Mouse (Mus musculus) G1E (cell line): ENCODE results near the gene Arhgef1. TPM values are rescaled to one million over a fixed set of nuclear protein-coding genes. Genes with fewer than 3 reads are reported as not detected.

Experiments used
- ATAC-seq: 2 replicates; pipeline ENCODE4 v1.8.0; 2016; ENCODE audit warnings: mild to moderate bottlenecking; ENCODE audit not compliant: insufficient number of reproducible peaks, poor library complexity, low FRiP score, severe bottlenecking; ENCODE audit errors: extremely low read depth
- DNase-seq: peaks from one replicate; pipeline ENCODE4 v3.0.0; 2012; ENCODE audit warnings: low spot score
- H3K27me3 ChIP-seq: 2 replicates; pipeline ENCODE4 v1.6.1; 2012; ENCODE audit warnings: mild to moderate bottlenecking, low read length, inconsistent platforms; ENCODE audit not compliant: insufficient read depth
- H3K36me3 ChIP-seq: replicated peaks from 2 replicates; pipeline ENCODE3; 2012; ENCODE audit warnings: mild to moderate bottlenecking, inconsistent platforms
- H3K4me1 ChIP-seq: 2 replicates; pipeline ENCODE4 v1.6.1; 2012; ENCODE audit warnings: low read depth, low read length, inconsistent platforms, mixed read lengths; ENCODE audit not compliant: insufficient read depth
- H3K4me3 ChIP-seq: 2 replicates; pipeline ENCODE4 v1.5.1; 2012; ENCODE audit warnings: low read depth, mild to moderate bottlenecking, inconsistent platforms, low read length, moderate library complexity, mixed read lengths
- H3K9me3 ChIP-seq: replicated peaks from 2 replicates; pipeline ENCODE4 v1.6.1; 2012; ENCODE audit warnings: inconsistent platforms
- CTCF ChIP-seq: IDR thresholded peaks from 2 replicates; pipeline ENCODE4 v1.5.1; 2012; ENCODE audit warnings: low read depth, low read length, inconsistent platforms, mixed read lengths
- GATA1 ChIP-seq: IDR thresholded peaks from 2 replicates; pipeline ENCODE4 v1.6.1; 2012; ENCODE audit warnings: borderline replicate concordance, low read length, inconsistent platforms, mixed read lengths
- GATA2 ChIP-seq: IDR thresholded peaks from 2 replicates; pipeline ENCODE4 v1.6.1; 2012; ENCODE audit warnings: low read depth, low read length, inconsistent platforms, borderline replicate concordance
- POLR2AphosphoS5 ChIP-seq: IDR thresholded peaks from 2 replicates; pipeline ENCODE4 v1.6.1; 2012; ENCODE audit warnings: low read depth, low read length, inconsistent platforms; ENCODE audit not compliant: insufficient replicate concordance
- TAL1 ChIP-seq: conservative IDR thresholded peaks from 2 replicates; pipeline ENCODE4 v1.6.1; 2012; ENCODE audit warnings: low read depth, low read length, inconsistent platforms, mixed read lengths
- polyA plus RNA-seq: library from polyadenylated mRNA; stranded (reverse); fragments of >175 nt; gene quantifications from 2 replicates; pipeline ENCODE4 v1.2.3, GENCODE M21; 2012
- total RNA-seq, 2 experiments: library from RNA; stranded (forward) in 1 of 2; stranded (reverse) in 1 of 2; fragments of 200-1000 nt in 1 of 2; fragments of >200 nt in 1 of 2; fragmentation: Nextera tagmentation in 1 of 2; gene quantifications; 2 replicates each; pipeline ENCODE4 v1.2.3; 2014 to 2017

Gene Arhgef1
- total and polyA plus RNA-seq, 3 experiments = 48.2 to 371 (median 97.4) TPM

DNA sequence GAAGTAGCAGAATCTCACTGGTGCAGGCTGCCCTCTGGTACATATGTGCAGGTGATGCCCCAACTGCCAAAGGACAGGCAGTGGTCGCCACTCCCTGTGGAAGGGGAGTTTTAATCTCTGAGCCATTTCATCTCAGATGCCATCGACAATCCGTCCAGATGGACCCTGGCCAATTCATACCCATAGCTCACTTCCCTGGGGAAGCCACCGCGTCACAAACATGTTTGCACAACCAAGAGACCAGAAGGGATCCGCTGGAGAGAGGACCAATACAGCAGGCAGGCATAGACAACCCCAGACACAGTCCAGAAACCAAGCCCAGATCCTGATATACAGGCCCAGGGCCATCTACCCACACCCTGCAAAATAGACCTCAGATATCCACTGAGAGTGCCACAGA, 27.8 kb downstream of the Arhgef1 start:
- ATAC-seq = no peak
- H3K27me3 ChIP-seq = peaks cover 18% of the 10 kb centered on the region; the same call in 1 of the 2 replicates
- H3K9me3 ChIP-seq = no peaks in the 10 kb centered on the region

DNA sequence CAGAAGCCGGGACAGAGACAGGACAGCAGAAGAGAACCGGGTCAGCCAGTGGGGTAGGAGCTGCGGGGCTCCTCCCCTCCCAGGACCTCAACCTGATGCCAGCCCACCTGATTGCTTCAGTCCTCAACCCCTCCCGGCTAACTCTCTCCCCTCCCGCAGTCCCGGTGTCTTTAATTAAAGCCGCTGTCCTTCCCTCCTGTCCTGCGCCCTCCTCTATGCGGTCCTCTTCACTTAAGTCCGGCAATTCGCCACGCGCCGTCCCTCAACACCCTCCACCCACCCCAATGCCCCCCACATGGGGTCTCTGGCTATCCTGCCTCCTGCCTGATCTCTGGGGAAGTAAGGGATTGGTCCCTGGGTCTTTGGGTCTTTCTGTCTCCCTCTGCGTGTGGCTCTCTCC, 28.9 kb downstream of the Arhgef1 start:
- TF ChIP-seq TAL1 (no peak), POLR2AphosphoS5 (no peak), CTCF (no peak), GATA2 (no peak)
- peaks cover 23% of the 10 kb centered on the region for H3K27me3 ChIP-seq
- H3K4me3 ChIP-seq = no peak overlapping the region
- H3K9me3 ChIP-seq = no peaks in the 10 kb centered on the region
- H3K36me3 ChIP-seq = peaks cover 15% of the 10 kb centered on the region
- ATAC-seq (no peak), DNase-seq (no peak)
- peaks cover 5% of the 10 kb centered on the region for H3K4me1 ChIP-seq

More for the DNA sequence above, 27.8 kb downstream of the Arhgef1 start:
- TF ChIP-seq POLR2AphosphoS5 = no peak
- TF ChIP-seq TAL1 = no peak
- TF ChIP-seq CTCF = no peak
- TF ChIP-seq GATA1 = no peak
- TF ChIP-seq GATA2 = no peak
- DNase-seq = no peak
- Histone ChIP-seq H3K4me3 (no peak overlapping the region), H3K4me1 (peaks cover 12% of the 10 kb centered on the region; the same call in 1 of the 2 replicates), H3K36me3 (peaks cover 27% of the 10 kb centered on the region)

DNA sequence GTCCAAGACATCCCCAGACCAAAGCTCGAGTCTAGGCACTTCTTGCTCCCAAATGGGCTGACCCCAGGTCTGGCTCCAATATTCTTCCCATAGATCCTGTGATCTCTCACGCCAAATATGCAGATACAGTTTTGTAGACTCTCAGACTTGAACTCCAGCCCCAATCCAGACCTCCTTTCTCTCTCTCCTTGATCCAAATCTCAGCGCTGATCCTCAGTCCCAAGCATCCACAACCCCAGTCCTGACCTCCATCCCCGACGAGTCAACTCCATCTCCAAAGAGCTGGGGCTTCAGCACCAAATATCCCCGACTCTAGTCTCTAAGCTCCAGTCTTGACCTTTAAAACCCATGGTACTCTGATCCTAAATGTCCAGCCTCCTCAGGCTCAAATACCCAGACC, 40.9 kb downstream of the Arhgef1 start:
- Histone ChIP-seq H3K36me3 (no peaks in the 10 kb centered on the region), H3K27me3 (peaks cover 41% of the 10 kb centered on the region), H3K9me3 (no peaks in the 10 kb centered on the region), H3K4me3 (no peak overlapping the region), H3K4me1 (no peaks in the 10 kb centered on the region)
- DNase-seq = no peak
- no peak for ATAC-seq
- TF ChIP-seq CTCF (no peak), GATA1 (no peak), POLR2AphosphoS5 (no peak), TAL1 (no peak), GATA2 (no peak)

DNA sequence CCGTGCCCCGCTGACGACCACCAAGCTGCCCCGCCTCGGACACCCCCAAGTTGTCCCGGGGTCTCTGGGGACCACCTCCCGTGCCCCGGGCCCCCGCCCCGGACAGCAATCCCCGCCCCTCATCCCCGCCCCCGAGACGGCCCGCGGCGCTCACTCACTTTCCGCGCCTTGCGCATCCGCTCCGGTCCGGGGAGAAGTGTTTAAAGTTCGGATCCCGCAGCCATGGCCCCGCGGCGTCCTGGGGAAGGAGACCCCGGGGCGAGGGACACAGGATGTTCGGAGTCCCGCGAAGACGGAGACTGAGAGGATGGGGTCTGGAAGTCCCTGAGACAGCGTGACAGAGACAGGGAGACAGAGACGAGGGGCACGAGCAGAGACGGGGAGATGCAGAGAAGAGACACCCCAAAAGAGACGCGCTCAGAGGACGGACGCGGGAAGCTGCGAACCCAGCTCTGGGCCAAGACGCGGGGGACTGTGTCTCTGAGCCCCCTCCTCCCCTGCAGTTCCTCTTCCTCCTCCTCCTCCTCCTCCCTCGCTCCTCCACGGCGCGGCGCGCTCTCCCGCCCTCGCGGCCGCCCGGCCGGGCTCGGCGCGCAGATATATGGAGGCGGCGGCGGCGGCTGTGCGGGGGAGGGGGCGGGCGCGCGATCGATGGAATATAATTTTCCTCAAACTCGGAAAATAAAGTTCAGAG, 41.7 kb downstream of the Arhgef1 start, which contains the start of gene Gm4881:
Gene Gm4881, minus strand, starts transcription at position 238 of the 694 bp plus-strand sequence.
- Histone ChIP-seq H3K27me3 (peaks cover 37% of the 10 kb centered on the region), H3K9me3 (no peaks in the 10 kb centered on the region), H3K4me1 (no peaks in the 10 kb centered on the region), H3K4me3 (no peak within 1 kb of the TSS), H3K36me3 (no peaks in the 10 kb centered on the region)
- no peak for DNase-seq
- TF ChIP-seq GATA1 (no peak), POLR2AphosphoS5 (no peak)
- no peak for ATAC-seq

- no peak overlapping the region for H3K4me3 ChIP-seq
- TF ChIP-seq CTCF (no peak), POLR2AphosphoS5 (no peak), GATA2 (no peak), TAL1 (no peak), GATA1 (no peak)
- DNase-seq = no peak
Measured at GRCm38 (mm10) chr7:24947316-24948048, 44.8 kb downstream of the Arhgef1 start.

GRCm38 (mm10) chr7:24948774-24949173, 46.1 kb downstream of the Arhgef1 start:
- H3K4me3 ChIP-seq = no peak overlapping the region
- H3K27me3 ChIP-seq = peaks cover 19% of the 10 kb centered on the region
- ATAC-seq (no peak), DNase-seq (no peak)
- peaks cover 4% of the 10 kb centered on the region; the same call in 1 of the 2 replicates for H3K4me1 ChIP-seq
- TF ChIP-seq TAL1 (no peak), CTCF (no peak), GATA1 (no peak), GATA2 (no peak), POLR2AphosphoS5 (no peak)
- no peaks in the 10 kb centered on the region for H3K9me3 ChIP-seq
- H3K36me3 ChIP-seq = no peaks in the 10 kb centered on the region

More at GRCm38 (mm10) chr7:24947316-24948048, 44.8 kb downstream of the Arhgef1 start:
- H3K4me1 ChIP-seq = peaks cover 4% of the 10 kb centered on the region; the same call in 1 of the 2 replicates
- peaks cover 26% of the 10 kb centered on the region for H3K27me3 ChIP-seq
- H3K9me3 ChIP-seq = no peaks in the 10 kb centered on the region
- H3K36me3 ChIP-seq = no peaks in the 10 kb centered on the region
- ATAC-seq = no peak
